Mouse (Mus musculus): ENCODE measurements around the gene Cys1. TPM values are rescaled to one million over a fixed set of nuclear protein-coding genes. Genes with fewer than 3 reads are reported as not detected.

Cys1 gene
- polyA plus RNA-seq (2012; rRNA removed): 1.6 and 3.4 TPM in 2 replicates

DNA sequence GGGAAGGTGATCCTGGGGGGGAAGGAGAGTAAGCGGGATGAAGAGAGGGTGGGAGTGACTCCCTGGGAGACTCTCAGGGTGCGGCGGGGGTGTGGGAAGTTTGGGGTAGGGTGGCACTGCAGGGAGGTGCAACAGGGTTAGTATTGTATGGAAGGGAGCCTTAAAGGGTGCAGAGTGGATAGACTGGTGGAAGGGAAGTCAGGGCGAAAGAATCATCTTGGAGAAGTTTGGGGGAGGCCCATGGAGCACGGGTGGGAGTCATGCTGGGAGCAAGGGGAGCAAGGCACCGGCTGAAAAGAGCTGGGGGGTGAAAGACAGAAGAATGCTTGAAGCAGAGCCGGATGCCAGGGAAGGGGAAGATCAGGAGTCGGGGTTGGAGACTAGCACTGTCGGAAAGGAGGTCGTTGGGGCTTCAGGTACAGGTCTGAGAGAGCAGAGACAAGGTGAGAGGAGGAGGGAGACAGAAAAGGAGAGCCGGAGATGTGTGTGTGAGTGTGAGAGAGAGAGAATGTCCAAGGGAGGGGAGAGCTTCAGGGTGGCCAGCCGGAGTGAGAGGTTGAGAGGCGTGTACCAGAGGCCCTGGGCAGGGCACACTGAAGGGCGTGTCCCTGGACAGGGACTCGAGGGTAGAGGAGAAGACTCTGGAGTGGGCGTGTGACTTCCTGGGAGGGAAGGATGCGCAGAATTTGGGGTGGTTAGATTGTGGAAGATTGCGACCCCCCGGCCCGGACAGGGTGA lies at the start of gene Cys1:
Gene Cys1 (minus strand): TSS at position 528 of the 738 bp plus-strand sequence.
- no peak for TF ChIP-seq POLR2A (IDR thresholded peaks at IDR 0.05; ENCODE audit: control insufficient read depth, extremely low read depth, insufficient read depth, low read length, poor library complexity)
- TF ChIP-seq CTCF (IDR thresholded peaks at IDR 0.05; ENCODE audit: borderline replicate concordance, control insufficient read depth, extremely low read depth, insufficient read depth, low read length, poor library complexity): no peak
- Histone ChIP-seq H3K27me3 (ENCODE audit: control insufficient read depth, insufficient read depth, low read length) (peaks cover 14% of the 10 kb centered on the region; the same call in 1 of the 2 replicates), H3K36me3 (ENCODE audit: control insufficient read depth, insufficient read depth, low read length) (no peaks in the 10 kb centered on the region), H3K4me1 (replicated peaks; ENCODE audit: control insufficient read depth, insufficient read depth, low read length) (no peaks in the 10 kb centered on the region), H3K4me3 (ENCODE audit: control insufficient read depth, insufficient read depth, low read length) (no peak within 1 kb of the TSS), H3K27ac (ENCODE audit: control insufficient read depth, insufficient read depth, low read length) (no peak within 1 kb of the TSS; the same call in 1 of the 2 replicates)
- 8% methylated on average over 20 of the region's 20 CpGs for WGBS
- no peak for DNase-seq

DNA sequence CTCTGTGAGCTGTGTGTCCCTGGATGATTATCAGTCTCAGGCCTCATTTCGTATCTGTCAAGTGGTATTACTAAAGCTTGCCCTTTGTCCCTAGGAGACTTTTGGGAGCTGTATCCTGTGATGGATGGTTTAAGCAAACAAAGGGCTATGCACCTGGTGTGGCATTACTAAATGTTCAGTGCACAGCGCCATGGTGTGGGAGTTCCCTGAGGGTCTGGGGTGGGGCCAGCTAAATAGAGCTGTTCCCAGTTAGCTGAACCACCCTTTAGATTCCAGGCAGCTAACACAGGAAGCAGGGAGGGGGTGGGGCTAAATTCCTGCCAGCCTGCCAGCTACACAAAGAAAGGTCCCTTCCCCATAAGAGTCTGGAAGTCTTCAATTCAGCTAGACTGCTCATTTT lies 42.8 kb upstream of the Cys1 start:
- H3K27ac ChIP-seq (ENCODE audit: control insufficient read depth, insufficient read depth, low read length): no peak overlapping the region
- H3K4me1 ChIP-seq (replicated peaks; ENCODE audit: control insufficient read depth, insufficient read depth, low read length): peaks cover 3% of the 10 kb centered on the region
- DNase-seq: no peak
- H3K36me3 ChIP-seq (ENCODE audit: control insufficient read depth, insufficient read depth, low read length): no peaks in the 10 kb centered on the region
- H3K4me3 ChIP-seq (ENCODE audit: control insufficient read depth, insufficient read depth, low read length): no peak overlapping the region
- no peaks in the 10 kb centered on the region for H3K27me3 ChIP-seq (ENCODE audit: control insufficient read depth, insufficient read depth, low read length)
- 75% methylated on average over 2 of the region's 2 CpGs for WGBS
- TF ChIP-seq CTCF (IDR thresholded peaks at IDR 0.05; ENCODE audit: borderline replicate concordance, control insufficient read depth, extremely low read depth, insufficient read depth, low read length, poor library complexity): no peak
- no peak for TF ChIP-seq POLR2A (IDR thresholded peaks at IDR 0.05; ENCODE audit: control insufficient read depth, extremely low read depth, insufficient read depth, low read length, poor library complexity)

DNA sequence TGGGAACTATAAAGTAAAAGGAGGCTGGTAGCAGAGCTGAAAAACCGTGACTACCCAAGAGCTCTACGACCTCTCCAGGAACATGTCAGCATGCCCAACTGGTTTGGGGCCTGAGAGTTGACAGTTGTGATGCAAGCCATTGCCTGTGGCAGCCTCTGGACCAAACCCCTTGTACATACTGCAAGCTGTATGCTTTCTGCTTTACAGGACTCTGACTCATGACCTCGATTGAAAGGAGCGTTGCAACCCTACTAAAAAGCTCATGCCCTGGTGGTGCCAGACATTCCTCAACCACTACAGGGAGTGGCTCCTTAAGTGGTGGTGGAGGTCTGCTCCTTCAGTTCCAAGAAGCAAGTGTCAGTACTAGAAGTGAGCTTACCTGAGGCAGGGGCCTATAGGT lies 42.2 kb upstream of the Cys1 start:
- Histone ChIP-seq H3K27ac (ENCODE audit: control insufficient read depth, insufficient read depth, low read length) (no peak overlapping the region), H3K27me3 (ENCODE audit: control insufficient read depth, insufficient read depth, low read length) (no peaks in the 10 kb centered on the region), H3K4me3 (ENCODE audit: control insufficient read depth, insufficient read depth, low read length) (no peak overlapping the region), H3K36me3 (ENCODE audit: control insufficient read depth, insufficient read depth, low read length) (no peaks in the 10 kb centered on the region), H3K4me1 (replicated peaks; ENCODE audit: control insufficient read depth, insufficient read depth, low read length) (peaks cover 3% of the 10 kb centered on the region)
- DNase-seq: no peak
- TF ChIP-seq CTCF (IDR thresholded peaks at IDR 0.05; ENCODE audit: borderline replicate concordance, control insufficient read depth, extremely low read depth, insufficient read depth, low read length, poor library complexity) (no peak), POLR2A (IDR thresholded peaks at IDR 0.05; ENCODE audit: control insufficient read depth, extremely low read depth, insufficient read depth, low read length, poor library complexity) (no peak)
- WGBS: 35% methylated on average over 4 of the region's 4 CpGs

DNA sequence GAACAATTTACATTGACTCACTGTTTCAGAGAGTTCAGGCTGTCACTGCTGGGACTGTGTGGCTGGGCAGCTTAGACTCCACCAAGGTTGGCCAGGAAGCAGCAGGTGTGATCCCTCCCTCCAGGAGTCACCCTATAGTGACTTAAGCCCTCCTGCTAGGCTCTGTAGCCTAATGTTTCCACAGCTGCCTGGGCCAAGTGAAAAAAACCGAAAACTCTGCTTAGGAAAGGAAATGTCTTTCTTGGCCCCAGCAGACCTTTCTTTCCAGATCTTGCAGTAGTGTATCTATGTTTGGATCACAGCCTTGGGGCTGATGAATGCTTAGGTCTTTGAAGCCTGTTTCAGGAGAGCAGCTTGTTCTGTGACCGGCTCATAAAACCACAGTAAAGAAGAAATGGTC lies 41.8 kb upstream of the Cys1 start:
- Histone ChIP-seq H3K4me3 (ENCODE audit: control insufficient read depth, insufficient read depth, low read length) (no peak overlapping the region), H3K36me3 (ENCODE audit: control insufficient read depth, insufficient read depth, low read length) (no peaks in the 10 kb centered on the region), H3K27ac (ENCODE audit: control insufficient read depth, insufficient read depth, low read length) (no peak overlapping the region), H3K4me1 (replicated peaks; ENCODE audit: control insufficient read depth, insufficient read depth, low read length) (peaks cover 3% of the 10 kb centered on the region), H3K27me3 (ENCODE audit: control insufficient read depth, insufficient read depth, low read length) (no peaks in the 10 kb centered on the region)
- 3% methylated on average over 2 of the region's 2 CpGs for WGBS
- no peak for DNase-seq
- TF ChIP-seq POLR2A (IDR thresholded peaks at IDR 0.05; ENCODE audit: control insufficient read depth, extremely low read depth, insufficient read depth, low read length, poor library complexity) (no peak), CTCF (IDR thresholded peaks at IDR 0.05; ENCODE audit: borderline replicate concordance, control insufficient read depth, extremely low read depth, insufficient read depth, low read length, poor library complexity) (no peak)

DNA sequence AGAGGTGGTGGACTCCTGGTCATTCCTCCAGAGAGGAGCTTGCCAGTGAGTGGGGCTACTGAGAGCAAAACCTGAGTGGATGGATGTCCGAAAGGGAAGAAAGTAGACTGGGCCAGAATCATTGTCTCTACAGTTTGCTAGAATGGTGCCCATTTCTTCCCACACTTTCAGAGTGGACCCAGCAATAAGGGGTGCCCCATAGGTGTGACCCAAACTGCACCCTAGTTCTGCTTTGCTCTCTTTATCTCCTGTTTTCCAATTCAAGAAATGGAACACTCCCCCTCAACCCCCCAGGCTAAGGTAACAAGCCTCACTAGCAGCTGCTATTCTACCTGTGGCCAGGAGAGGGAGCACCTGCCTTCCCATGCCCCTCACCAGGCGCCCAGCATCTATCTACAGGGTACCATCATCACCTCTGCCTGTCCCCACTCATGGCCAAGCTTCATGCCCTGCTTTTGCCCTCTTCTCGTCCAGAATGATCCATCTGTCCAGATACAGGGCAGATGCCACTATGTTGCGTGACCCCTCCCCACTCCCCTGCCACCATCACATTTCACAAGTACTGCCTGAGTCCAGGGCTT lies 35.2 kb upstream of the Cys1 start:
- WGBS: 60% methylated on average over 4 of the region's 4 CpGs

DNA sequence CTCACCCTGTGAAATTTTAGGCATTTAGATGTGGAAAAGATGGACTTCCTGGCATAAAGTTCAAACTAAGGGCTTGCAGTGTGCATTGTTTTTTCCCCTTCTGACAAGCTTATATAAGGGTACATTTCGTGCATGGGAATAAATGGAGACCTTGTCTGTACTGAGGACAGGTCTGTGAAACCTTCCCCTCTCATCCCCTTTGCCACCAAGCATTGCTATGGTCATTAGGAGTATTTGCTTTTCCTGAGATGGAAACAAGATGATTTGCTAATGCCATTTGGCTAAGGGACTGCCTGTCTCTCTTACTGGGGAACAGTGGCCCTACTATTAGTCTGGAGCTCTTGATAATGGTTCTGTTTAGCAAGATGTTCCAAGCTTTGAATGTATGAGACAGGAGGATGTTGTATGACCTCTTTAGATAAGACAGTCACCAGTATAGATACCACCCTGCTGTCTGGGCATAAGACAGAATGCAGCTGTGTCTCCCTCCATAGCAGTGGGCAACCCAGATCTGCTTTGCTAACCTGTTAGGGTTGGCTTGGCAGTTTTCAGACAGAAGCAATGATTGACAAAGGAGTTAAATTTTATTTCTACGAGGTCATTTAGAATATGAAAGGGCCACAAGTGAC lies 33.8 kb upstream of the Cys1 start:
- H3K27me3 ChIP-seq (ENCODE audit: control insufficient read depth, insufficient read depth, low read length): no peaks in the 10 kb centered on the region
- DNase-seq: no peak
- peaks cover 3% of the 10 kb centered on the region for H3K4me1 ChIP-seq (replicated peaks; ENCODE audit: control insufficient read depth, insufficient read depth, low read length)
- no peak for TF ChIP-seq POLR2A (IDR thresholded peaks at IDR 0.05; ENCODE audit: control insufficient read depth, extremely low read depth, insufficient read depth, low read length, poor library complexity)
- no peak for TF ChIP-seq CTCF (IDR thresholded peaks at IDR 0.05; ENCODE audit: borderline replicate concordance, control insufficient read depth, extremely low read depth, insufficient read depth, low read length, poor library complexity)
- peaks cover 12% of the 10 kb centered on the region for H3K36me3 ChIP-seq (ENCODE audit: control insufficient read depth, insufficient read depth, low read length)
- WGBS: 84% methylated on average over 2 of the region's 2 CpGs
- no peak overlapping the region for H3K27ac ChIP-seq (ENCODE audit: control insufficient read depth, insufficient read depth, low read length)
- no peak overlapping the region for H3K4me3 ChIP-seq (ENCODE audit: control insufficient read depth, insufficient read depth, low read length)

More for the DNA sequence above, 35.2 kb upstream of the Cys1 start:
- Histone ChIP-seq H3K4me1 (replicated peaks; ENCODE audit: control insufficient read depth, insufficient read depth, low read length) (no peaks in the 10 kb centered on the region), H3K27ac (ENCODE audit: control insufficient read depth, insufficient read depth, low read length) (no peak overlapping the region), H3K36me3 (ENCODE audit: control insufficient read depth, insufficient read depth, low read length) (peaks cover 5% of the 10 kb centered on the region), H3K4me3 (ENCODE audit: control insufficient read depth, insufficient read depth, low read length) (no peak overlapping the region), H3K27me3 (ENCODE audit: control insufficient read depth, insufficient read depth, low read length) (no peaks in the 10 kb centered on the region)
- TF ChIP-seq CTCF (IDR thresholded peaks at IDR 0.05; ENCODE audit: borderline replicate concordance, control insufficient read depth, extremely low read depth, insufficient read depth, low read length, poor library complexity) (peak; percentile 74; the same call in 1 of the 2 replicates), POLR2A (IDR thresholded peaks at IDR 0.05; ENCODE audit: control insufficient read depth, extremely low read depth, insufficient read depth, low read length, poor library complexity) (no peak)
- peak; percentile 46 for DNase-seq

Data from thymus, adult 2 months (tissue).